Comparison of ENCODE assay signal across 15 mouse cellular contexts in the genomic region with DNA sequence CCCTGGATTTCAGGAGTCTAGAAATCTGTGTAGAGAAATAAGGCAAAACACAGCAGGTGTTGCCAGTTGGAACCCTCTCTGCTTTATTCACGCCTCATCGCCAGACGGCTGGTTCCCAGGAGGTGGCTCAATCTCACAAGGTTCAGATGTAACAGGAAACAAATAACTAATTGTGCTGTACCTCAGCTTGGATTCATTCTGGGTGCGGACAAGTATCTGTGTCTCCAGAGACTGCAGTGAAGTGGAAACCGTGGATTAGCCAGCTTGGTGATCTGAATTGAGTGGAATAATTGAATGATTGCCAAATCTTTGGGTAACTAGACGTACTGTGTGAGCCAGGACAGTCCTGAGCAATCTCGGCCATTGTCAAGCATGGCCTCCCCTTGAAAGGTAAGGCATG.
DNase-seq lines count a peak whose midpoint lies in the region; ATAC-seq and TF ChIP-seq lines count a peak whose summit lies in the region.
"Had no signal": no experiment of that assay in that cellular context is flagged by ENCODE, and none has a peak within 500 bp of the region (broad histone marks: within the 10 kb centered on the region; RNA-seq: fewer than 3 reads in every experiment).

No protein-coding gene starts in this region.

- no peaks in the 10 kb centered on the region for H3K36me3 ChIP-seq in hindbrain, embryonic 12.5 days
- H3K36me3 ChIP-seq in hindbrain, embryonic 10.5 days, result no peaks in the 10 kb centered on the region
- no peaks in the 10 kb centered on the region for H3K36me3 ChIP-seq in midbrain, embryonic 15.5 days (replicated peaks)
- H3K36me3 ChIP-seq: G1E; heart, embryonic 10.5 days had no signal

- H3K9ac ChIP-seq in hindbrain, embryonic 12.5 days, result no peak overlapping the region
- H3K9ac ChIP-seq in midbrain, embryonic 15.5 days, result no peak overlapping the region

- DNase-seq in hindbrain, embryonic 10.5 days (ENCODE audit: low spot score), result no peak
- DNase-seq in brain, embryonic 14.5 days (ENCODE audit: low read depth), result peak; percentile 93
- DNase-seq in cerebellum, postnatal 14 days, result peak; percentile 23 to 40
- DNase-seq in lung, adult 2 months, result no peak
- DNase-seq in ovary, postnatal 36 days (ENCODE audit: low spot score), result no peak
- DNase-seq in adrenal gland, postnatal 25 days, result no peak
- DNase-seq: gastrocnemius, adult 2 months; right cerebral cortex, postnatal 4 days; thymus, postnatal 14 days had no signal

- no peak for TF ChIP-seq CTCF in brain, embryonic 14.5 days (IDR thresholded peaks at IDR 0.05; ENCODE audit: borderline replicate concordance, extremely low read depth, insufficient read depth, insufficient read length)
- TF ChIP-seq CTCF in lung, adult 2 months (IDR thresholded peaks at IDR 0.05; ENCODE audit: insufficient read depth, low read length), result no peak

- H3K27ac ChIP-seq in hindbrain, embryonic 12.5 days, result no peak overlapping the region
- no peak overlapping the region for H3K27ac ChIP-seq in hindbrain, embryonic 10.5 days
- H3K27ac ChIP-seq in midbrain, embryonic 15.5 days, result no peak overlapping the region
- H3K27ac ChIP-seq: gastrocnemius, adult 2 months; heart, embryonic 10.5 days had no signal

- WGBS in hindbrain, embryonic 12.5 days, result 30% methylated on average over 7 of the region's 7 CpGs
- WGBS in hindbrain, embryonic 10.5 days, result 57% methylated on average over 7 of the region's 7 CpGs
- 27% methylated on average over 7 of the region's 7 CpGs for whole genome bisulfite sequencing in midbrain, embryonic 15.5 days
- 66% methylated on average over 7 of the region's 7 CpGs for WGBS in lung, adult 2 months

- H3K4me2 ChIP-seq in hindbrain, embryonic 12.5 days (replicated peaks), result no peak overlapping the region
- no peak overlapping the region for H3K4me2 ChIP-seq in midbrain, embryonic 15.5 days

- H3K27me3 ChIP-seq in hindbrain, embryonic 12.5 days, result no peaks in the 10 kb centered on the region
- H3K27me3 ChIP-seq in hindbrain, embryonic 10.5 days (ENCODE audit: insufficient read depth, poor library complexity, severe bottlenecking), result no peaks in the 10 kb centered on the region
- no peaks in the 10 kb centered on the region for H3K27me3 ChIP-seq in midbrain, embryonic 15.5 days (replicated peaks)

- no peaks in the 10 kb centered on the region for H3K4me1 ChIP-seq in hindbrain, embryonic 12.5 days
- no peaks in the 10 kb centered on the region for H3K4me1 ChIP-seq in hindbrain, embryonic 10.5 days (replicated peaks)
- H3K4me1 ChIP-seq in midbrain, embryonic 15.5 days, result no peaks in the 10 kb centered on the region
- no peaks in the 10 kb centered on the region for H3K4me1 ChIP-seq in lung, adult 2 months (ENCODE audit: control insufficient read depth, insufficient read depth, low read length)
- H3K4me1 ChIP-seq: heart, embryonic 10.5 days had no signal

- no peak overlapping the region for H3K4me3 ChIP-seq in hindbrain, embryonic 12.5 days
- no peak overlapping the region for H3K4me3 ChIP-seq in hindbrain, embryonic 10.5 days
- H3K4me3 ChIP-seq in midbrain, embryonic 15.5 days, result no peak overlapping the region
- no peak overlapping the region for H3K4me3 ChIP-seq in lung, adult 2 months (replicated peaks; ENCODE audit: extremely low read depth, low read depth, low read length)
- H3K4me3 ChIP-seq: erythroblast, embryonic 14.5 days; gastrocnemius, adult 2 months; heart, embryonic 10.5 days had no signal

- ATAC-seq in hindbrain, embryonic 12.5 days (ENCODE audit: low FRiP score), result peak; percentile 74
- peak; percentile 39; the same call in 1 of the 2 replicates for ATAC-seq in midbrain, embryonic 15.5 days (replicated peaks)
- ATAC-seq: lung, postnatal 0 days had no signal

- no peaks in the 10 kb centered on the region for H3K9me3 ChIP-seq in hindbrain, embryonic 12.5 days (replicated peaks)
- no peaks in the 10 kb centered on the region for H3K9me3 ChIP-seq in hindbrain, embryonic 10.5 days
- H3K9me3 ChIP-seq in midbrain, embryonic 15.5 days, result no peaks in the 10 kb centered on the region
- H3K9me3 ChIP-seq: G1E; heart, embryonic 10.5 days had no signal

- TF ChIP-seq POLR2A in brain, embryonic 14.5 days (IDR thresholded peaks at IDR 0.05; ENCODE audit: borderline replicate concordance, extremely low read depth, insufficient read depth, insufficient read length, poor library complexity, severe bottlenecking), result no peak
- no peak for TF ChIP-seq POLR2A in lung, adult 2 months (IDR thresholded peaks at IDR 0.05; ENCODE audit: borderline replicate concordance, extremely low read depth, low read depth, low read length)

Comparison
In these comparisons a context has a peak if more than half of its experiments do, and no peak if none do; other contexts are left out.
1. DNase-seq: peak in brain, embryonic 14.5 days (single experiment) and cerebellum, postnatal 14 days (2 of 2); none in hindbrain, embryonic 10.5 days (single experiment), lung, adult 2 months (single experiment), ovary, postnatal 36 days (single experiment) and adrenal gland, postnatal 25 days (single experiment).